Mouse (Mus musculus) thymus, postnatal 0 days (tissue): Measurements from ENCODE around the gene Aunip. TPM values are rescaled to one million over a fixed set of nuclear protein-coding genes. Genes with fewer than 3 reads are reported as not detected.

ENCODE experiments used
- DNase-seq: peaks from one replicate; pipeline ENCODE4 v3.0.0-alpha.2; 2015; ENCODE audit warnings: low spot score
- polyA plus RNA-seq: library from polyadenylated mRNA; unstranded; fragments of >200 nt; fragmentation: Nextera tagmentation; extraction: Ambion mirVana; gene quantifications from 2 replicates; pipeline ENCODE4 v1.2.1, GENCODE M21; 2015

Aunip gene
- polyA plus RNA-seq = 14.3 and 16.7 TPM in 2 replicates

DNA sequence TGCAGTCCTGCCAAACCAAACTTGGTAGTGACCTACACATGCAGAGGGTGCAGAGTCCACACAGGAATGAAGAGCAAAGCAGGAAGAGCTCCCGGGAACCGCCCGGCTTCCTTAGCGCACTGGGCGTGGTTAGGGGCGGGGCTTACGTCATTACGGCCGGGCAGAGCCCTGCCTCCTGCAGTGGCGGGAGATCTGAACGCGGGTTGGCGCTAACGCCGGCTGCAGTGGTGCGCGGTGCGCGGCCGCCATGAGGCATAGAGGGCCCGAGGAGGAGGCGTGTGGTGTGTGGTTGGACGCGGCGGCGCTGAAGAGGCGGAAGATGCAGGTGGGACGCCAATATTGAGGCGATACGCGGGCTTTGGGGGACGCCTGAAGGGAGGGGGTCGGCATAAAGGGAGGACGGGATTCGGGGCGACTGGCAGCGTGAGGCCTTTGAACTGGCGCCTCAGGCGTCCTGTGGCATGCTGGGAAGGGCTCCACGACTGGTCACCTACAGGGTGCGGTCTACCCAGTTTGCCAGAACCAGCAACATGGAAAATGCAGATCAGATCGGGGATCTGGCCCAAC is at the start of gene Aunip:
Gene Aunip (plus strand): TSS at position 155 of the 567 bp plus-strand sequence.
- DNase-seq = peak; percentile 92

DNA sequence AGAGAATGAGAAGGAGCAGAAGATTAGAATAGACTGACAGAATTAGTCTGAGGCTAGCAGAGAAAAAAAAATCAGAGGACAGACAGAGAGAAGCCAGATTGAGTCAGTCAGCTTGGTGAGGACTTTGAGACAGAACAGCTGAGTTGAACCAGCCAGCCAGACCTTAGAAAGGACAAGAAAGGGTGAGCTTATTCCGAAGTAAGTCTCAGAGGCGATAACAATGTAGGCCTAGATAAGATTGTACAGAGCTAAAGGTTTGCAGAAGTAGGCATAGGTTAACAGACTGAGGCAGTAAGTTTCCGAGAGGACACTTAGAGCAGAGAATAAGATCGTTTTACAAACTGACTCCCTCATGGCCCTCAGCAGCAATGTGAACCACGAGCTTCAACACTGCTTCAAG is 49.5 kb upstream of the Aunip start:
- no peak for DNase-seq

DNA sequence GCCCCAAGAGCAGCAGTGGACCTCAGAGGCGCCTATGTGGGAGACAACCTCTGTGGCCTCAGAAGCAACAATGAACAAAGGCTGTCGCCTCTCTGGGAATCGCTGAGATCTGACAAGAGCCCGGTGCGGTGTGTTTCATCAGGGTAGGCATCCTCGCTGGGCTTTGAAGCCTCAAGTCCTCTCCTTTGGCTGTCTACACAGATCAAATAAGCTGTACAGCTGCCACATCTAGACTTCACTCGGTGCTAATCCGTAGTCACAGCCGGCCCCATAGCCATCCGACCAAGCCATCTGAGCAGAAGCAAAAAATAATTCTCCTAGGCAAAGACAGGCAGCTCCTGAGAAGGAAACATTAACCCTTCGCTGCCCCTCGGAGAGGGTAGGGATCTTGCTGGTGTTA is 45.0 kb upstream of the Aunip start:
- peak; percentile 35 for DNase-seq

DNA sequence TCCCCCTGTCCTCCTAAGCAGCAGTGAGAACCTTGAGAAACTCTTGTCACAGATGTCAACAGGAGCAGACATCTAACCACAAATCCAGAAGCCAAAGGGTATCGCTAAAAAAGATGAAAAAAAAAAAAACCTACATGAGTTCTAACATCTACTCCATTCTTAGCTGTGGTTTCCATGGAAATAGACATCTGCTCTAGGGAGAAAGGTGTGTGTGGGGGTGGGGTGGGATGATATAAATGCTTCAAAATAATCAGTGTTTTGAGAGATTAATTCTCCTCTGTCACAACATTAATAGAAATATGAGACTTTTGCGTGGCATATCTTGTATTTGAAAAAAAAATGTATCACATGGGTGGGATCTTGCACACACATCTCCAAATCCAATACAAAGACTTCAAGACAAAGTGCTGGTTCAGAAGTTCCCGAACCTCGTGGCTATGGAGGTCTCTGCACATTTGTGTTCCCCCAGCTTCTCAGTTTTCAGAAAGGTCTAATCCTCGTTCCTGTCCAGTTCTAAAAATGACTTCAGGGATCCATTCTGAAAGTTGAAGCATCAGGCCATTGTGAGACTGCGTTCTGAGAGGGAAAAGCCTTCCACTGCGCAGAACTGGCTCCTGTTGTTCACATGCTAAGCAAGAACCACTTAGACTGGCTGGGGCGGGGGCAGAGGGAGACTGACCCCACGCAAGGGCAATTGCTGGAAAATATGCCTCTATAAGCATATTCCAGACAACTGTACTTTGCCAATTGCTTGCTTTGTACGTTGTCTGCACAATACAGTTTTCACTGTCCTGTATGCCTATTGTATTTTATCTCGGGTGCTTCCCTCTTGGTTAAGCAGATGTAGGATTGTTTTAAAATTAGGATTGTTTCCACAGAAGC is 44.2 kb upstream of the Aunip start:
- no peak for DNase-seq

- DNase-seq = peak; percentile 60
Measured at GRCm38 (mm10) chr4:134467435-134468214, 43.2 kb upstream of the Aunip start.

GRCm38 (mm10) chr4:134468215-134468575 is 42.6 kb upstream of the Aunip start, which contains the start of gene Stmn1:
Gene Stmn1, plus strand, starts transcription at chr4:134468320.
- DNase-seq = peak; percentile 94

- DNase-seq = peak; percentile 96
Measured at GRCm38 (mm10) chr4:134468578-134469266, 42.1 kb upstream of the Aunip start.

GRCm38 (mm10) chr4:134469341-134469796 is 41.4 kb upstream of the Aunip start:
- peak; percentile 22 for DNase-seq

DNA sequence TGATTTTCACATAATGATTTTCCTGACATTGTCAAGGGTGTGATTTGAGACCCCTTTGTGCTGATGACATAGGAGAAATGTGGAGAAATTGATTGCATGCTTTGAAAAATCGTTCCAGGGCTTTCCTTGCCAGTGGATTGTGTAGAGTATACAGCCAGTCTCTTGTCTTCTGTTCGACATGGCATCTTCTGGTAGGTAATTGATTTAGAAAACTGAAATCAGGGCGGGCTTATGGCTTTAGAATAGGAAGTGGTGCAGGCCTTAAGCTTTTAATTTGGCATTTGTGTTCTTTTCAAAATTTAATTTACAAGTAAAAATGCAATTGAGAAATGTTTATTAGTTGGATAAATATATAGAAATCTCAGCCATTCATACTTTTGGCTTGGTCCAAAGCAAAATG is 40.8 kb upstream of the Aunip start:
- DNase-seq = no peak

- peak; percentile 21 for DNase-seq
Measured at GRCm38 (mm10) chr4:134471469-134471868, 39.3 kb upstream of the Aunip start.

DNA sequence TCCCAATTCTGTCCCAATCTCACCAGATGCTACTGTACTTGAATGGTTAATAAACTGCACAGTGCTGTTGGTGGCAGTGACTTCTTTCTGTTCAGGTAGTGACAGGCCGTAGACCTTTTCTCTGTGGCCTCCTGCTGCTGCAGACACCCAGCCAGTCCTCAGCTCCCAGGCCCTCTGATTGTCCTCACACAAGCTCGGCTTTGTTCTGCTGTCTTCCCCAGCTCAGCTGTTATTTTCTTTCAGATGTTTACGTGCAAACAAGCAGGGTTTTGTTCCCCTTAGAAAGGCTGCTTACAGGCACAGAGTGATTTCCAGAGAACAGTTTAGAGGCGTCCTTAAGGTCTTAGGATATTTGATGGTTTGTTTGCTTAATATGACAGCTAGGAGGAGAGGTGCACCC is 37.0 kb upstream of the Aunip start:
- no peak for DNase-seq

DNA sequence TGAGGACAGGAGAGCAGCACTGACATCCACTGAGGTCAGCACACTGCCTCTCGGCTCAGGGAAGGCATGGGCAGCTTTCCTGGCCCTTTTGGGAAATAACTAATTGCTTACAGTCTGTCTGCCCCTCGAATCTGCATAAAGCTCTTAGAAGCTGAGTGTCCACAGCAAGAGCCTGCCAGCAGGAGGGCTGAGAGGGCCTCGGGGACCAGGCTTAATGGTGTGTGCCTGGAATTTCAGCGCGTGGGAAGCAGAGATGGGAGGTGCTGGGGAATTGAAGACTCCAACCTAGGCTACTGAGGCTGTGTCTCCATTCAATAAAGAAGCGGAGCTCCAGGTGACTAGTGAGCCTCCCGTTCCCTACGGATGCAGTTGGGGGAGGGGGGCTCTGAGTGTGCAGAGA is 36.6 kb upstream of the Aunip start:
- no peak for DNase-seq

- DNase-seq = no peak
Measured at GRCm38 (mm10) chr4:134476899-134477298, 33.9 kb upstream of the Aunip start.

GRCm38 (mm10) chr4:134478031-134478430 is 32.8 kb upstream of the Aunip start:
- peak; percentile 92 for DNase-seq

DNA sequence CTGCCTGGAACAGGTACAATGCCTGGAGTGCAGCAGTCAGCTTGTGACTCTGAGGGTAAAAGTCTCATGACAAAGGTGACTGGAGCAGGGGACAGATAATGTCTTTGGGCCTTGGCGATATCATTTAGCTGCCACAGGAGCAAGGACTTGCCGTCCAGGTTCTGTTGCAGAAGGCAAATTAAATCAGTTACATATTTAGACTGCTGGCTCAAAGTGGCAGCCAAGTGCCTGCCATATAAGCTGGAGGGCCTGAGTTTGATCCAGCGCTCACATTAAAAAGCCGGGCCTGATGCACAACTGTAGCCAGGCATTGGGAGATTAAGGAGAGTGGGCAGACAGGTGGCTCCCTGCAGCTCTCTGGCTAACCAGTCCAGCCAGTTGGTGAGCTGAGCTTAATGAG is 31.0 kb upstream of the Aunip start:
- no peak for DNase-seq

- peak; percentile 77 for DNase-seq
Measured at GRCm38 (mm10) chr4:134480864-134481263, 29.9 kb upstream of the Aunip start.

DNA sequence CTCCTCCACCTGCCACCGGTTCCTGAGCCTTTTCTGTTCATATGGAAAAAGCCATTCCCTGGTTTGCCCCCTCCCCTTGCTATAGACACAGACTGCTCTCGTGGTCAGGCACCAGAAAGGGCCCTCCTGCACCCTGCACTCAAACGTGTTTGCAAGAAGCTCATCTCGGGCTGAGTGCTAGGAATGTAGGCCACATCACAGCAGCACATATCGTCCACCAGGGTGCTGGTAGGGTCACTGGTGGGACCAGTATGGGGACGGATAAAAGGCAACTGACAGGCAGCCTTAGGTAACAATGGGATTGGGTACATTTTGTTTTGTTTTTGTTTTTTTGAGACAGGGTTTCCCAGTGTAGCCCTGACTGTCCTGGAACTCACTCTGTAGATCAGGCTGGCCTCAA is 29.5 kb upstream of the Aunip start:
- no peak for DNase-seq

GRCm38 (mm10) chr4:134482442-134482841 is 28.4 kb upstream of the Aunip start:
- no peak for DNase-seq

- DNase-seq = no peak
Measured at GRCm38 (mm10) chr4:134483078-134483688, 27.6 kb upstream of the Aunip start.

DNA sequence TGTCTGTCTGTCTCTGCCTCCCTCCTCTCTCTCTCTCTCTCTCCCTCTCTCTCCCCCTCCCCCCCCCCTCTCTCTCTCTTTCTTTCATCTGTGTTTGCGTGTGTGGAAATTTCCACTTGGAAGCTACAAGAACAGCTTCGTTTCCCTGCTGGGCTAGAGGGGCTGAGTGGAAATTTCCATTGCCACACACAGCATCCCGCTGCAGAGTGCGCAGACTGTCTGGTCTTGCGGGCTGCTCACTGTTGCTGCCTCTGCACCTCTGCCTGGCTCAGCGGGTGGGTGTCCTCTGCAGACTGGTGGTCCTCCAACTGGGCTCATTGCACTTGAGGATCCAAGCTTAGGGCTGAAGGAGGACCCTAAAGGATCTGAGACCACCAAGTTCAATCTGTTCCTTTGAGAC is 27.1 kb upstream of the Aunip start:
- DNase-seq = no peak

DNA sequence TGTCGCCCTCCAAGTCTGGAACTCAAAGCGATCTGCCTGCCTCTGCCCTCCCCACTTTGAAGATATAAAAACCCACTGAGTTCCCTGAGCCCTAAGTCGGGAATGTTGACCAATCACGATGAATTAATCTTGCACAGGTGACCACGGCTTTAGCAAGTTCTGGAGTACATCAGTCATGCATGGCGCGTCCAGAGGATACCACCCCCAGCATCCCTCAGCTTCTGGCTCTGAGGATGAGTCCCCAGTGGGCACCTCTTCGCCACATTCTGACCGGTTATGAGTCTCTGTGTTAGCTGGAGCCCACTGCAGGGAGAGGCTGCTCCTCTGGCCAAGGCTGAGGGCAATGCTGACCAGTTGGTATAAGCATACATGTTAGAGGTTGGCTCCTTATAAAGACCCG is 26.6 kb upstream of the Aunip start:
- no peak for DNase-seq
